Mouse (Mus musculus): ENCODE data around the gene Ppm1l. TPM values are rescaled to one million over a fixed set of nuclear protein-coding genes. Genes with fewer than 3 reads are reported as not detected.

The Ppm1l gene
- polyA plus RNA-seq, 1 experiment from 2014 or later, result 17.2 TPM

GRCm38 (mm10) chr3:69479937-69480336 is 163.3 kb downstream of the Ppm1l start:
- H3K4me2 ChIP-seq (replicated peaks; ENCODE audit: low read depth, low read length), result no peak overlapping the region
- no peaks in the 10 kb centered on the region for H3K4me1 ChIP-seq (replicated peaks; ENCODE audit: control insufficient read depth, insufficient read depth, low read length)
- H3K9ac ChIP-seq (ENCODE audit: low read depth, low read length), result no peak overlapping the region
- H3K27ac ChIP-seq (ENCODE audit: low read depth, low read length), result no peak overlapping the region
- no peaks in the 10 kb centered on the region for H3K9me3 ChIP-seq (ENCODE audit: control insufficient read depth, low read length)
- no peaks in the 10 kb centered on the region for H3K27me3 ChIP-seq (ENCODE audit: control insufficient read depth, insufficient read depth, low read length)
- H3K4me3 ChIP-seq (ENCODE audit: low read depth, low read length), result no peak overlapping the region
- ATAC-seq (ENCODE audit: low FRiP score) (no peak), DNase-seq (ENCODE audit: low spot score) (no peak)
- 84% methylated on average over 3 of the region's 3 CpGs for WGBS
- H3K36me3 ChIP-seq (ENCODE audit: control insufficient read depth, insufficient read depth, low read length), result no peaks in the 10 kb centered on the region

DNA sequence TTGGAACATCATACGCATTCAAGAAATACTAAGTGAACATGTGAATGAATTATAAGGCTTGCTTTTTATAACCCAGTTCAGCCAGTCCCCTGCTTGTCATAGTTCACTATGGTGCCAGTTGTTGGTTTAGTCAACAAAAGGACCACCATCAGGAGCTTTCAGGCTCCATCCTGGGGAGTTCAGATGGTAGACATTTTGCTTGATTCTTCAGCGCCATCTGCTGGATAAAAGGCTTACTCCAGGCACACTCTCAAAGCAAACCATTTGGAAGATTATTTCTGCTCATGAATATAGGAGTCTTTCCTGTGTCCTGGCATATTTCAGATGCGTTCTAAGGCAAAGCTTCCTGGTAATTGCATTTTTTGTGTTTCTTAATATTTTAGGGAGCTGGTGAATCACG is 165.2 kb downstream of the Ppm1l start:
- Histone ChIP-seq H3K36me3 (ENCODE audit: control insufficient read depth, insufficient read depth, low read length) (no peaks in the 10 kb centered on the region), H3K4me1 (replicated peaks; ENCODE audit: control insufficient read depth, insufficient read depth, low read length) (no peaks in the 10 kb centered on the region), H3K9ac (ENCODE audit: low read depth, low read length) (no peak overlapping the region), H3K9me3 (ENCODE audit: control insufficient read depth, low read length) (no peaks in the 10 kb centered on the region), H3K27ac (ENCODE audit: low read depth, low read length) (no peak overlapping the region), H3K27me3 (ENCODE audit: control insufficient read depth, insufficient read depth, low read length) (no peaks in the 10 kb centered on the region), H3K4me2 (replicated peaks; ENCODE audit: low read depth, low read length) (no peak overlapping the region), H3K4me3 (ENCODE audit: low read depth, low read length) (no peak overlapping the region)
- peak; percentile 60; the same call in 1 of the 2 replicates for ATAC-seq (ENCODE audit: low FRiP score)
- 35% methylated on average over 4 of the region's 4 CpGs for WGBS
- peak; percentile 83 for DNase-seq (ENCODE audit: low spot score)

- Histone ChIP-seq H3K9me3 (ENCODE audit: control insufficient read depth, low read length) (no peaks in the 10 kb centered on the region), H3K4me1 (replicated peaks; ENCODE audit: control insufficient read depth, insufficient read depth, low read length) (no peaks in the 10 kb centered on the region), H3K27me3 (ENCODE audit: control insufficient read depth, insufficient read depth, low read length) (no peaks in the 10 kb centered on the region), H3K27ac (ENCODE audit: low read depth, low read length) (no peak overlapping the region), H3K36me3 (ENCODE audit: control insufficient read depth, insufficient read depth, low read length) (no peaks in the 10 kb centered on the region), H3K9ac (ENCODE audit: low read depth, low read length) (no peak overlapping the region), H3K4me2 (replicated peaks; ENCODE audit: low read depth, low read length) (no peak overlapping the region), H3K4me3 (ENCODE audit: low read depth, low read length) (no peak overlapping the region)
- no peak for ATAC-seq (ENCODE audit: low FRiP score)
- WGBS, result 86% methylated on average over 13 of the region's 13 CpGs
- no peak for DNase-seq (ENCODE audit: low spot score)
Observed at GRCm38 (mm10) chr3:69484006-69484574, 167.4 kb downstream of the Ppm1l start.

- H3K27me3 ChIP-seq (ENCODE audit: control insufficient read depth, insufficient read depth, low read length), result no peaks in the 10 kb centered on the region
- WGBS, result 89% methylated on average over 4 of the region's 4 CpGs
Observed at GRCm38 (mm10) chr3:69484582-69484981, 167.9 kb downstream of the Ppm1l start.

DNA sequence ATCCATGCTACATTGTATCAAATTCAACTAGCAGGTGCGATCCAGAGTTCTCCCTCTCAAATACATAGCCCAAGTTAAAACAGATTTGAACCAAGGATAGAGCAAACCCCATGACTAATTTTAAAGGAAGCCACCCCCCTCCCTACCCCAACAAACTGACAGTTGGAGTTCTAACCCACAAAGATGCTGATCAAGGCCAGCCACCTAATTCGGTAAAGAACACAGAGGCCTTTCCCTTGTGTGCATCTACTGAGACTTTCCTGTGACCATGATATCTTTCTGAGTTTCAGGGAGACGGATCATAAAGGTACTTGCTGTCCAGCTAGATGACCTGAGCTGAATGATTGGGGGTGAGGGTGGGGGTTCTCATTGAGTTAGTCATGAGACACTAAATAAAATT is 168.7 kb downstream of the Ppm1l start:
- no peak for DNase-seq (ENCODE audit: low spot score)
- Histone ChIP-seq H3K36me3 (ENCODE audit: control insufficient read depth, insufficient read depth, low read length) (no peaks in the 10 kb centered on the region), H3K4me2 (replicated peaks; ENCODE audit: low read depth, low read length) (no peak overlapping the region), H3K4me3 (ENCODE audit: low read depth, low read length) (no peak overlapping the region), H3K9ac (ENCODE audit: low read depth, low read length) (no peak overlapping the region), H3K9me3 (ENCODE audit: control insufficient read depth, low read length) (no peaks in the 10 kb centered on the region), H3K4me1 (replicated peaks; ENCODE audit: control insufficient read depth, insufficient read depth, low read length) (no peaks in the 10 kb centered on the region), H3K27ac (ENCODE audit: low read depth, low read length) (no peak overlapping the region), H3K27me3 (ENCODE audit: control insufficient read depth, insufficient read depth, low read length) (no peaks in the 10 kb centered on the region)
- 90% methylated on average over 3 of the region's 3 CpGs for WGBS
- no peak for ATAC-seq (ENCODE audit: low FRiP score)

More at GRCm38 (mm10) chr3:69484582-69484981, 167.9 kb downstream of the Ppm1l start:
- Histone ChIP-seq H3K9me3 (ENCODE audit: control insufficient read depth, low read length) (no peaks in the 10 kb centered on the region), H3K4me3 (ENCODE audit: low read depth, low read length) (no peak overlapping the region), H3K9ac (ENCODE audit: low read depth, low read length) (no peak overlapping the region), H3K36me3 (ENCODE audit: control insufficient read depth, insufficient read depth, low read length) (no peaks in the 10 kb centered on the region), H3K27ac (ENCODE audit: low read depth, low read length) (no peak overlapping the region), H3K4me2 (replicated peaks; ENCODE audit: low read depth, low read length) (no peak overlapping the region), H3K4me1 (replicated peaks; ENCODE audit: control insufficient read depth, insufficient read depth, low read length) (no peaks in the 10 kb centered on the region)
- DNase-seq (ENCODE audit: low spot score), result no peak
- ATAC-seq (ENCODE audit: low FRiP score), result no peak

GRCm38 (mm10) chr3:69485756-69486155 is 169.1 kb downstream of the Ppm1l start:
- Histone ChIP-seq H3K27me3 (ENCODE audit: control insufficient read depth, insufficient read depth, low read length) (no peaks in the 10 kb centered on the region), H3K9ac (ENCODE audit: low read depth, low read length) (no peak overlapping the region), H3K9me3 (ENCODE audit: control insufficient read depth, low read length) (no peaks in the 10 kb centered on the region), H3K36me3 (ENCODE audit: control insufficient read depth, insufficient read depth, low read length) (no peaks in the 10 kb centered on the region), H3K4me2 (replicated peaks; ENCODE audit: low read depth, low read length) (no peak overlapping the region), H3K4me3 (ENCODE audit: low read depth, low read length) (no peak overlapping the region), H3K4me1 (replicated peaks; ENCODE audit: control insufficient read depth, insufficient read depth, low read length) (no peaks in the 10 kb centered on the region), H3K27ac (ENCODE audit: low read depth, low read length) (no peak overlapping the region)
- DNase-seq (ENCODE audit: low spot score), result no peak
- no peak for ATAC-seq (ENCODE audit: low FRiP score)
- WGBS, result 66% methylated on average over 2 of the region's 2 CpGs

DNA sequence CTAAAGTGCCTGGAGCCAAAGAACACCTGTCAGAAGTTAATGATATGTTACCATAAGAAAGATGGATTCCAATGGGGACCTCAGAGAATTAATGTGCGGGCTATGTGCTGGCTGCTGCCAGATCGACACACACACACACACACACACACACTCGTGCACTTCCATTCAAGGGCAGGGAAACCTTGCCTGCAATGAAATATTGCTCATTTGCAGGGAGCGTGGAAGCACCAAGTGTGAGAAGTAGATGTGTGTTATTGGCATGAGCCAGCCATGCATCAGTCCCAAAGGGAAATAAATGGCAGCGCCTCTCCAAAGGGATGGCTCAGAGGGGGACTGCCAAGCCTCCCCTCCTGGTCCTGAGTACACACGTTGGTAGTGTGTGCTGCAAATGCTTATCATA is 170.8 kb downstream of the Ppm1l start:
- no peak overlapping the region for H3K9ac ChIP-seq (ENCODE audit: low read depth, low read length)
- 85% methylated on average over 6 of the region's 6 CpGs for WGBS
- H3K9me3 ChIP-seq (ENCODE audit: control insufficient read depth, low read length), result no peaks in the 10 kb centered on the region
- no peak overlapping the region for H3K4me3 ChIP-seq (ENCODE audit: low read depth, low read length)
- no peaks in the 10 kb centered on the region for H3K4me1 ChIP-seq (replicated peaks; ENCODE audit: control insufficient read depth, insufficient read depth, low read length)
- H3K27me3 ChIP-seq (ENCODE audit: control insufficient read depth, insufficient read depth, low read length), result no peaks in the 10 kb centered on the region
- no peak overlapping the region for H3K27ac ChIP-seq (ENCODE audit: low read depth, low read length)
- ATAC-seq (ENCODE audit: low FRiP score) (no peak), DNase-seq (ENCODE audit: low spot score) (no peak)
- H3K4me2 ChIP-seq (replicated peaks; ENCODE audit: low read depth, low read length), result no peak overlapping the region
- H3K36me3 ChIP-seq (ENCODE audit: control insufficient read depth, insufficient read depth, low read length), result no peaks in the 10 kb centered on the region

- ATAC-seq (ENCODE audit: low FRiP score) (no peak), DNase-seq (ENCODE audit: low spot score) (no peak)
- no peak overlapping the region for H3K4me2 ChIP-seq (replicated peaks; ENCODE audit: low read depth, low read length)
- no peak overlapping the region for H3K27ac ChIP-seq (ENCODE audit: low read depth, low read length)
- H3K36me3 ChIP-seq (ENCODE audit: control insufficient read depth, insufficient read depth, low read length), result no peaks in the 10 kb centered on the region
- H3K9ac ChIP-seq (ENCODE audit: low read depth, low read length), result no peak overlapping the region
- H3K9me3 ChIP-seq (ENCODE audit: control insufficient read depth, low read length), result no peaks in the 10 kb centered on the region
- no peaks in the 10 kb centered on the region for H3K4me1 ChIP-seq (replicated peaks; ENCODE audit: control insufficient read depth, insufficient read depth, low read length)
- no peaks in the 10 kb centered on the region for H3K27me3 ChIP-seq (ENCODE audit: control insufficient read depth, insufficient read depth, low read length)
- H3K4me3 ChIP-seq (ENCODE audit: low read depth, low read length), result no peak overlapping the region
- 88% methylated on average over 3 of the region's 3 CpGs for WGBS
Observed at GRCm38 (mm10) chr3:69489669-69490068, 173.0 kb downstream of the Ppm1l start.

DNA sequence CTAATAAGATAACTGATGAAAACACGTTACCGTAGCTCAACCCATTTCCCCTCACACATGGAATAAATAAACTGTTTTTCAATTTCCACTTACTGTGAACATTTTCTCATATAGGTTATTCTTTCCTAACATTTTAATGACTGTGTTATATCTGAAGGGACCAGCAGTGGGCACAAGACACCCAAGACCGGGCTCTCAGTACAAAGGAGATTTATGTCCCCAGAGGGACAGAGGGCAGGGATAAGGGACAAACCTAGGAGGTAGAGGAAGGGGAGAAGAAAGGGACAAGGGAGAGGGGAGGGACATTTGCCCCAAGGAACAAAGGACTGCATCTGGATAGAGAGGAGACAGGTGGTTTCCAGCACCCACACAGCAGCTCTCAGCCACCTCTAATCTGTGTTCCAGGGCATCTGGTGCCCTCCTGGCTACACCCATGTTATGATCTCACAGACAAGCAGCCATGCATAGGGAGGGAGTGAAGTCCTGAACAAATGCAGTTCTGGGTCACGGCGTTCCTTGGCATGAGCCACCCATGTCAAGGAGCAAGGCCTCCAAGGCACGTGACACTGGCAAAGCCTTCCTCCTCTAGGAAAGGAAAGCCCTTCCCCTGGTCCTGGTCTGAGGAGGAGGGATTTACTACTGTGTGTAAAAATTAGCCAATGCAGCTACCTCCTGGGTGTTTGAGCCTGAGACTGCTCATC is 174.5 kb downstream of the Ppm1l start:
- Histone ChIP-seq H3K9ac (ENCODE audit: low read depth, low read length) (no peak overlapping the region), H3K36me3 (ENCODE audit: control insufficient read depth, insufficient read depth, low read length) (no peaks in the 10 kb centered on the region), H3K27me3 (ENCODE audit: control insufficient read depth, insufficient read depth, low read length) (no peaks in the 10 kb centered on the region), H3K4me1 (replicated peaks; ENCODE audit: control insufficient read depth, insufficient read depth, low read length) (no peaks in the 10 kb centered on the region), H3K4me3 (ENCODE audit: low read depth, low read length) (no peak overlapping the region), H3K4me2 (replicated peaks; ENCODE audit: low read depth, low read length) (no peak overlapping the region), H3K9me3 (ENCODE audit: control insufficient read depth, low read length) (no peaks in the 10 kb centered on the region), H3K27ac (ENCODE audit: low read depth, low read length) (no peak overlapping the region; the same call in 1 of the 2 replicates)
- no peak for DNase-seq (ENCODE audit: low spot score)
- 0 out of 2 replicates have a peak, but pooled peaks have one; percentile 17 for ATAC-seq (ENCODE audit: low FRiP score)
- 93% methylated on average over 6 of the region's 6 CpGs for WGBS

All from hindbrain, embryonic 11.5 days (tissue).